Mouse (Mus musculus) ES-CJ7 (cell line): ENCODE data around the gene Tmem33.
A peak's percentile ranks its signal among the peaks of the same experiment; 100 is the strongest.

Experiments used
- DNase-seq: peaks from one replicate; pipeline ENCODE4 v3.0.0; 2011; ENCODE audit warnings: low read depth, low spot score

Gene Tmem33

DNA sequence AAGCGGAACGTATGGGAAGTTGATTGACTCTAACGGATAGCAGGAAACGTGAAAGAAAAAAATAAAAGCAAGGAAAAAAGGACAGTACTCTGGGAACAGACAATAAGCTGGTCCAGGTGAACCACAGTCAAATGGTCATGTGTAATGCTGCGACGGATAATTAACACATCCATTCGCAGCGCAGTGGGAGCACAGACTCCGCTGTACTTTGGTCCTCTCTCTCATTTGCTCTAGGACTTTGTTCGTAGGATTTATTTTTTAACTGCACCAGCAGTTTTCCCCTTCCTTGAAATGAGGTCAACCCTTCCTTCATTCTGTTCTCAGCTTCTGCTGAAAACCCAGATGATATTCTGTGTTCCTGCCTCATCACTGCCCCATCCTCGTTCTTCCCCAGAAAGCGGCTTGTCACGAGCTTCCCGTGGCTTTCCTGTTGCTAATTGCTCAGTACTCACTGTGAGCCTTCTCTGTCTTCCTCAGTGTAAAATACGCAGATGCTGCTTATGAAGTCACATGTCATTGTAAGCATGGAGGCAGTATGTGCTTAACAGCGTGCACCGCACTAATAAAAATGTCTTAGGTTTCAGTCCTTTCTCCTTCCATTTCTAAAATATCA, 61.4 kb downstream of the Tmem33 start:
- no peak for DNase-seq

- no peak for DNase-seq
These were observed 63.7 kb downstream of the Tmem33 start for GRCm38 (mm10) chr5:67324032-67324431.

GRCm38 (mm10) chr5:67340811-67341210, 80.4 kb downstream of the Tmem33 start:
- DNase-seq = peak; percentile 60
